Mouse (Mus musculus) E14TG2a.4 (cell line): Measurements from ENCODE around the gene Stxbp6.

Source experiments
- H3K27me3 ChIP-seq: 2 replicates; pipeline ENCODE4 v1.6.1; 2014; ENCODE audit warnings: low read length, control low read depth; ENCODE audit not compliant: insufficient read depth
- H3K36me3 ChIP-seq: 2 replicates; pipeline ENCODE4 v1.6.1; 2014; ENCODE audit warnings: low read length, control low read depth; ENCODE audit not compliant: insufficient read depth
- H3K4me1 ChIP-seq: replicated peaks from 2 replicates; pipeline ENCODE4 v1.6.1; 2014; ENCODE audit warnings: low read depth, low read length, control low read depth
- H3K4me3 ChIP-seq: replicated peaks from 2 replicates; pipeline ENCODE4 v1.5.1; 2014; ENCODE audit warnings: mild to moderate bottlenecking, low read length
- H3K9me3 ChIP-seq: 2 replicates; pipeline ENCODE4 v1.6.1; 2014; ENCODE audit warnings: low read length, control low read depth
- CTCF ChIP-seq: conservative IDR thresholded peaks from 2 replicates; pipeline ENCODE4 v1.5.1; 2014; ENCODE audit warnings: low read length
- NANOG ChIP-seq: IDR thresholded peaks from 2 replicates; pipeline ENCODE4 v1.6.1; 2014; ENCODE audit warnings: borderline replicate concordance, low read length, mixed read lengths
- POU5F1 ChIP-seq: IDR thresholded peaks from 2 replicates; pipeline ENCODE4 v1.6.1; 2014; ENCODE audit warnings: low read length, borderline replicate concordance

Gene Stxbp6

GRCm38 (mm10) chr12:44931716-44932115 is 142.8 kb downstream of the Stxbp6 start:
- no peaks in the 10 kb centered on the region for H3K27me3 ChIP-seq
- no peak for TF ChIP-seq POU5F1
- no peak for TF ChIP-seq NANOG
- no peak for TF ChIP-seq CTCF

GRCm38 (mm10) chr12:44928456-44928855 is 146.1 kb downstream of the Stxbp6 start:
- H3K9me3 ChIP-seq: no peaks in the 10 kb centered on the region
- no peaks in the 10 kb centered on the region for H3K36me3 ChIP-seq
- no peaks in the 10 kb centered on the region for H3K4me1 ChIP-seq
- H3K4me3 ChIP-seq: no peak overlapping the region
- no peaks in the 10 kb centered on the region for H3K27me3 ChIP-seq
- TF ChIP-seq CTCF (no peak), POU5F1 (no peak), NANOG (no peak)

More at GRCm38 (mm10) chr12:44931716-44932115, 142.8 kb downstream of the Stxbp6 start:
- Histone ChIP-seq H3K4me3 (no peak overlapping the region), H3K4me1 (no peaks in the 10 kb centered on the region), H3K9me3 (no peaks in the 10 kb centered on the region), H3K36me3 (no peaks in the 10 kb centered on the region)

GRCm38 (mm10) chr12:44925901-44926300 is 148.6 kb downstream of the Stxbp6 start:
- Histone ChIP-seq H3K27me3 (no peaks in the 10 kb centered on the region), H3K4me3 (no peak overlapping the region), H3K4me1 (no peaks in the 10 kb centered on the region), H3K9me3 (no peaks in the 10 kb centered on the region), H3K36me3 (no peaks in the 10 kb centered on the region)
- no peak for TF ChIP-seq CTCF
- no peak for TF ChIP-seq POU5F1
- TF ChIP-seq NANOG: no peak

- TF ChIP-seq NANOG (no peak), POU5F1 (no peak), CTCF (no peak)
- H3K36me3 ChIP-seq: no peaks in the 10 kb centered on the region
- no peaks in the 10 kb centered on the region for H3K9me3 ChIP-seq
- H3K4me1 ChIP-seq: no peaks in the 10 kb centered on the region
- H3K4me3 ChIP-seq: no peak overlapping the region
- H3K27me3 ChIP-seq: no peaks in the 10 kb centered on the region
These were observed 151.2 kb downstream of the Stxbp6 start for GRCm38 (mm10) chr12:44923273-44923672.

- H3K9me3 ChIP-seq: no peaks in the 10 kb centered on the region
- no peaks in the 10 kb centered on the region for H3K36me3 ChIP-seq
- TF ChIP-seq POU5F1 (no peak), NANOG (no peak), CTCF (no peak)
- H3K4me3 ChIP-seq: no peak overlapping the region
- H3K4me1 ChIP-seq: no peaks in the 10 kb centered on the region
- no peaks in the 10 kb centered on the region for H3K27me3 ChIP-seq
These were observed 152.3 kb downstream of the Stxbp6 start for GRCm38 (mm10) chr12:44922241-44922640.

GRCm38 (mm10) chr12:44919613-44920012 is 154.9 kb downstream of the Stxbp6 start:
- Histone ChIP-seq H3K9me3 (no peaks in the 10 kb centered on the region), H3K27me3 (no peaks in the 10 kb centered on the region), H3K4me3 (no peak overlapping the region), H3K4me1 (no peaks in the 10 kb centered on the region), H3K36me3 (no peaks in the 10 kb centered on the region)
- no peak for TF ChIP-seq POU5F1
- no peak for TF ChIP-seq CTCF
- no peak for TF ChIP-seq NANOG

- no peaks in the 10 kb centered on the region for H3K36me3 ChIP-seq
- no peaks in the 10 kb centered on the region for H3K27me3 ChIP-seq
- TF ChIP-seq CTCF: no peak
- no peak for TF ChIP-seq POU5F1
- no peaks in the 10 kb centered on the region for H3K4me1 ChIP-seq
- no peak overlapping the region for H3K4me3 ChIP-seq
- no peaks in the 10 kb centered on the region for H3K9me3 ChIP-seq
These were observed 155.6 kb downstream of the Stxbp6 start for GRCm38 (mm10) chr12:44918929-44919328.

- Histone ChIP-seq H3K27me3 (no peaks in the 10 kb centered on the region), H3K36me3 (no peaks in the 10 kb centered on the region), H3K9me3 (no peaks in the 10 kb centered on the region), H3K4me3 (no peak overlapping the region), H3K4me1 (no peaks in the 10 kb centered on the region)
- no peak for TF ChIP-seq NANOG
- no peak for TF ChIP-seq POU5F1
- no peak for TF ChIP-seq CTCF
These were observed 160.7 kb downstream of the Stxbp6 start for GRCm38 (mm10) chr12:44913854-44914253.

- H3K4me1 ChIP-seq: no peaks in the 10 kb centered on the region
- TF ChIP-seq POU5F1 (no peak), NANOG (no peak), CTCF (no peak)
These were observed 166.3 kb downstream of the Stxbp6 start for GRCm38 (mm10) chr12:44908028-44908702.

More at GRCm38 (mm10) chr12:44908028-44908702, 166.3 kb downstream of the Stxbp6 start:
- Histone ChIP-seq H3K4me3 (no peak overlapping the region), H3K36me3 (no peaks in the 10 kb centered on the region), H3K9me3 (no peaks in the 10 kb centered on the region), H3K27me3 (no peaks in the 10 kb centered on the region)
